Mouse (Mus musculus) kidney, adult 9 months (tissue): Measurements from ENCODE around the gene Xpo1.
A peak's percentile ranks its signal among the peaks of the same experiment; 100 is the strongest.
"Not testable (repeated sequence)": the region's sequence is repeated elsewhere in the genome, so short reads cannot be mapped to it uniquely, and the experiment has no call there.

Experiments used
- DNase-seq: peaks from one replicate; pipeline ENCODE4 v3.0.0; 2022

The Xpo1 gene

GRCm38 (mm10) chr11:23255427-23256193 is at the start of gene Xpo1:
TSS of gene Xpo1 (plus strand) at chr11:23256041.
- peak; percentile 100 for DNase-seq

- DNase-seq: no peak
Observed at GRCm38 (mm10) chr11:23209717-23210116, 46.1 kb upstream of the Xpo1 start.

GRCm38 (mm10) chr11:23210590-23211510 is 45.0 kb upstream of the Xpo1 start:
- peak; percentile 45 for DNase-seq

GRCm38 (mm10) chr11:23217430-23217829 is 38.4 kb upstream of the Xpo1 start:
- peak; percentile 34 for DNase-seq

- DNase-seq: no peak
Observed at GRCm38 (mm10) chr11:23236015-23236414, 19.8 kb upstream of the Xpo1 start.

- no peak for DNase-seq
Observed at GRCm38 (mm10) chr11:23253931-23254330, 1.9 kb upstream of the Xpo1 start.

- peak; percentile 25 for DNase-seq
Observed at GRCm38 (mm10) chr11:23254548-23254947, 1.3 kb upstream of the Xpo1 start.

- DNase-seq: no peak
Observed at GRCm38 (mm10) chr11:23255053-23255426, 801 bp upstream of the Xpo1 start.

GRCm38 (mm10) chr11:23256194-23256802 is 457 bp downstream of the Xpo1 start:
- DNase-seq: no peak

- peak; percentile 72 for DNase-seq
Observed at GRCm38 (mm10) chr11:23256803-23257704, 1.2 kb downstream of the Xpo1 start.

GRCm38 (mm10) chr11:23259073-23259472 is 3.2 kb downstream of the Xpo1 start:
- no peak for DNase-seq

- no peak for DNase-seq
Observed at GRCm38 (mm10) chr11:23259481-23259880, 3.6 kb downstream of the Xpo1 start.

GRCm38 (mm10) chr11:23260186-23260585 is 4.3 kb downstream of the Xpo1 start:
- DNase-seq: no peak

GRCm38 (mm10) chr11:23261490-23261889 is 5.6 kb downstream of the Xpo1 start:
- peak; percentile 30 for DNase-seq

- no peak for DNase-seq
Observed at GRCm38 (mm10) chr11:23264949-23265348, 9.1 kb downstream of the Xpo1 start.

- DNase-seq: peak; percentile 57
Observed at GRCm38 (mm10) chr11:23271770-23272724, 16.2 kb downstream of the Xpo1 start.

- no peak for DNase-seq
Observed at GRCm38 (mm10) chr11:23275780-23276179, 19.9 kb downstream of the Xpo1 start.

- DNase-seq: no peak
Observed at GRCm38 (mm10) chr11:23284469-23284868, 28.6 kb downstream of the Xpo1 start.

GRCm38 (mm10) chr11:23288866-23289265 is 33.0 kb downstream of the Xpo1 start:
- DNase-seq: not testable (repeated sequence)

- no peak for DNase-seq
Observed at GRCm38 (mm10) chr11:23297379-23297778, 41.5 kb downstream of the Xpo1 start.

GRCm38 (mm10) chr11:23298301-23298700 is 42.5 kb downstream of the Xpo1 start:
- DNase-seq: no peak
